Mouse (Mus musculus): ENCODE measurements around the gene Skint11. TPM values are rescaled to one million over a fixed set of nuclear protein-coding genes. Genes with fewer than 3 reads are reported as not detected.
"Not testable (repeated sequence)": the region's sequence is repeated elsewhere in the genome, so short reads cannot be mapped to it uniquely, and the experiment has no call there.

The Skint11 gene
- polyA plus RNA-seq (2012; rRNA removed): 0.09 TPM in 1 of 2 replicates, not detected in the other

DNA sequence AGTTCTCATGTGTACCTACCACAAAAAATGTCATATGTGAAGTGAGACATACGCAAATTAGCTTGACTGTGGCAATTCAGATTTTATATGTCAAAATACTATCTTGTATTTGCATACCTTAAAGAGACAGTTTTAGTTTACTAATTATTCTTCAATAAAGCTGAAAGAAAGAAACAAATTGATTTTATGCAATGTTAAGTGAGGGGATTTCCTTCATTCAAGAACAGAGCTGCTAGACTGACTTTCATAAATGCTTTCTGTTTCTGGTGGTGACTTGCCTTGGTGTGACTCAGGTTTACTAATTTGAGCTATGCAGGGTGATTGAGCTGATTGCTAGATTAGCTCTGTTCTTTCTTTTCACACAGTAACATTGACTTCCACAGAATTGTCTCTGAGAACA is at the start of gene Skint11:
TSS of gene Skint11 (plus strand) at position 301 of the 400 bp plus-strand sequence.
- Histone ChIP-seq H3K4me3 (ENCODE audit: control insufficient read depth, insufficient read depth, low read length) (no peak within 1 kb of the TSS), H3K27ac (ENCODE audit: control insufficient read depth, insufficient read depth, low read length) (no peak within 1 kb of the TSS), H3K4me1 (replicated peaks; ENCODE audit: control insufficient read depth, insufficient read depth, low read length) (no peaks in the 10 kb centered on the region), H3K36me3 (ENCODE audit: control insufficient read depth, insufficient read depth, low read length) (no peaks in the 10 kb centered on the region), H3K27me3 (ENCODE audit: control insufficient read depth, insufficient read depth, low read length) (no peaks in the 10 kb centered on the region)
- no peak for TF ChIP-seq POLR2A (IDR thresholded peaks at IDR 0.05; ENCODE audit: control insufficient read depth, extremely low read depth, insufficient read depth, low read length, poor library complexity)
- no peak for TF ChIP-seq CTCF (IDR thresholded peaks at IDR 0.05; ENCODE audit: borderline replicate concordance, control insufficient read depth, extremely low read depth, insufficient read depth, low read length, poor library complexity)
- no peak for DNase-seq
- WGBS: 83% methylated on average over 1 of the region's 1 CpGs

DNA sequence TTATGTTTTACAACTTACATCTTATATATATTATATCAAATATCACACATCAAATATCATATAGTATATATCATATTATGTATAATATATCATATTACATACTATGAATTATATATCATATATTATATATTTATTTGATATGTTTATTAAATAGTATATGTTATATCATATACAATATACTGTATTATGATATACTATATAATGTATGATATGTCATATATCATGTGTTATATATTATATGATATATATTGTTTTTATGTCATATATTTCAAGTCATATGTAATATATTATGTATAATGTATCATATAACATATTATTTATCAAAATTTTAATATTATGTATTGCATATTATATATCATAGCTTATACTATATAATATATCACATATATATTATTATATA is 2.0 kb upstream of the Skint11 start:
- H3K27ac ChIP-seq (ENCODE audit: control insufficient read depth, insufficient read depth, low read length): no peak overlapping the region
- TF ChIP-seq CTCF (IDR thresholded peaks at IDR 0.05; ENCODE audit: borderline replicate concordance, control insufficient read depth, extremely low read depth, insufficient read depth, low read length, poor library complexity): no peak
- no peak for TF ChIP-seq POLR2A (IDR thresholded peaks at IDR 0.05; ENCODE audit: control insufficient read depth, extremely low read depth, insufficient read depth, low read length, poor library complexity)
- no peaks in the 10 kb centered on the region for H3K27me3 ChIP-seq (ENCODE audit: control insufficient read depth, insufficient read depth, low read length)
- no peak for DNase-seq
- H3K4me3 ChIP-seq (ENCODE audit: control insufficient read depth, insufficient read depth, low read length): no peak overlapping the region
- H3K4me1 ChIP-seq (replicated peaks; ENCODE audit: control insufficient read depth, insufficient read depth, low read length): no peaks in the 10 kb centered on the region
- H3K36me3 ChIP-seq (ENCODE audit: control insufficient read depth, insufficient read depth, low read length): no peaks in the 10 kb centered on the region

DNA sequence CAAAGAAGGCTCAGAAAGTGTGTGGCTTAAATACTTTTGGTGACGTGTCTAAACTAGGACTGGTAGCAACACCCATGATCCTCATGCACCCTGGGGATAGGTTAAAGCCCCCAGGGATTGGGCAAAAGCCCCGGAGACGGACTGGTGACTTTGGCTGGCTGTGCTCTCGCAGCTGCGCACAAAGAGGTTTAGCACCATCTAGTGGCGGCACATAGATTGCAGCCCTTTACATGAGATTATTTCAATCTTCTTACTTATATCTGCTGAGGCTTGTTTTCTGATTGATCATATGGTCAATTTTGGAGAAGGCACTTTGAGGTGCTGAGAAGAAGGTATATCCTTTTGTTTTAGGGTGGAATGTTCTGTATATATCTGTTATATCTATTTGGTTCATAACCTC is 9.7 kb downstream of the Skint11 start:
- 20% methylated on average over 6 of the region's 6 CpGs for WGBS
- H3K27me3 ChIP-seq (ENCODE audit: control insufficient read depth, insufficient read depth, low read length): not testable (repeated sequence)

DNA sequence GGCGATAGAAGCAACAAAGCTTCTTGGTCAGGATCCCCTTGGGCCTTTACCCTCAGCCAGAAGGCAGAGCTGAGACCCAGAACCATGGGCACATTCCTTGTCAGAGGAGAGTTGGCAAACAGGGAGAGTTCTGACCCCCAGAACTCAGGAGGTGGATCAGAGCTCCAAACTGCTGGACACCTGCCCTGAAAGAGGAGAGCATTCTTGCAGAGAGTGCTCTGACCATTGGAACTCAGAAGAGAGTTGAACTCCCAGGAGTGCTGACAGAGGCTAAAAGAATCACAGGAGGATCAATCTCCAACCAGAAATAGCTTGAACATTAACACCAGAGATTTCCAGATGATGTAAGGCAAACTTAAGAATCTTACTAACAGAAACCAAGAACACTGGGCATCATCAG is 93.7 kb downstream of the Skint11 start:
- DNase-seq; H3K36me3 ChIP-seq (ENCODE audit: control insufficient read depth, insufficient read depth, low read length); H3K4me1 ChIP-seq (replicated peaks; ENCODE audit: control insufficient read depth, insufficient read depth, low read length); H3K4me3 ChIP-seq (ENCODE audit: control insufficient read depth, insufficient read depth, low read length); H3K27me3 ChIP-seq (ENCODE audit: control insufficient read depth, insufficient read depth, low read length); H3K27ac ChIP-seq (ENCODE audit: control insufficient read depth, insufficient read depth, low read length): not testable (repeated sequence)
- WGBS: 67% methylated on average over 1 of the region's 1 CpGs

More for the DNA sequence above, 9.7 kb downstream of the Skint11 start:
- H3K36me3 ChIP-seq (ENCODE audit: control insufficient read depth, insufficient read depth, low read length); H3K4me3 ChIP-seq (ENCODE audit: control insufficient read depth, insufficient read depth, low read length); H3K4me1 ChIP-seq (replicated peaks; ENCODE audit: control insufficient read depth, insufficient read depth, low read length); H3K27ac ChIP-seq (ENCODE audit: control insufficient read depth, insufficient read depth, low read length): not testable (repeated sequence)
- peak; percentile 1 for DNase-seq

Other genes starting within 250 kb of the Skint11 start
- gene Skint5, start 163.9 kb upstream of the Skint11 start, polyA plus RNA-seq (2012; rRNA removed): not detected in 2 replicates
- gene Trabd2b, start 243.3 kb downstream of the Skint11 start, polyA plus RNA-seq (2012; rRNA removed): 0.88 and 1.5 TPM in 2 replicates